Mouse (Mus musculus): ENCODE data around the gene Ap3d1. TPM values are rescaled to one million over a fixed set of nuclear protein-coding genes. Genes with fewer than 3 reads are reported as not detected.

Gene Ap3d1
- polyA plus RNA-seq, 1 experiment from 2014 or later = 93.9 TPM

DNA sequence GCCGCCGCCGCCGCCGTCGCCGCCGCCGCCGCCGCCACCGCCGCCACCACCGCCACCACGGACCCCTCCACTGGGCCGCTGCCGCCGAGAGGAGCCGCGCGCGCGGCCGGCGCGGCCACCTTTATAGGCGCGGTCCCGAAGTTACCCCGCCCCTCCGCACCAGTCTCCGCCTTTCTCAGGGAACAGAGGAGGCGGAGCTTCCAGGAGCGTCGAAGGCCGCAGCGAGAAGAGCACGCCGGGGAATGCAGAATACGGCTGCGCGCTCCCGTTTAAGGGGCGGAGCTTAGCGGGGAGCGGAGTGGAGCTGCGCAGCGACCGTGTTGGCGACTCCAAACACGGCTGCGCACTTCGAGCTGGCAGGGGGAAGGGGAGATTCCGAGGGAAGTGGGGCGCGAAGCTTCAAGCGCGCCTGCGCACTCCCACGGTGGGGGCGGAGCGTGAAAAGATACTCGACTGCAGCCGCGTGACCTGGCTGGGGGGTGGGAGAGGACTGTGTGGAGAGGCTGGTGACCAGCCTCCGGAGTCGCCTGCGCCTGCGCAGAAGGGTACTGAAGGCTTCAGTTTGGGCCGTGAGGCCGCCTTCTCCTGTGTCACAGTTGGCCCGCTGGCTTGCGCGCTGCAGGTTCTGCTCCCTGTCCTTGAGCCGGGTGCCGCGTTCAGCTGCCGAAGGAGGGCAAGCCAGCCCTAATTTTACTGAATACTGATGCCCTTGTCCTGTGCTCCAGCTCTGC is 65.7 kb downstream of the Ap3d1 start:
- under 1% methylated on average over 73 of the region's 78 CpGs for WGBS
- H3K4me1 ChIP-seq = peaks cover 65% of the 10 kb centered on the region

GRCm38 (mm10) chr10:80675405-80676197 is 66.5 kb downstream of the Ap3d1 start:
- Histone ChIP-seq H3K4me2 (replicated peaks) (peak overlapping the region; percentile 89), H3K4me3 (peak overlapping the region; percentile 68), H3K36me3 (peaks cover 28% of the 10 kb centered on the region), H3K9me3 (no peaks in the 10 kb centered on the region), H3K27me3 (replicated peaks) (no peaks in the 10 kb centered on the region), H3K4me1 (peaks cover 65% of the 10 kb centered on the region), H3K9ac (peak overlapping the region; percentile 97), H3K27ac (peak overlapping the region; percentile 32; the same call in 1 of the 2 replicates)
- WGBS = under 1% methylated on average over 53 of the region's 54 CpGs
- peak; percentile 14; the same call in 1 of the 2 replicates for ATAC-seq (ENCODE audit: low FRiP score, low read depth)

More for the DNA sequence above, 65.7 kb downstream of the Ap3d1 start:
- Histone ChIP-seq H3K27me3 (replicated peaks) (no peaks in the 10 kb centered on the region), H3K9ac (peak overlapping the region; percentile 97), H3K9me3 (no peaks in the 10 kb centered on the region), H3K27ac (peak overlapping the region; percentile 93), H3K4me2 (replicated peaks) (peak overlapping the region; percentile 89), H3K4me3 (peak overlapping the region; percentile 68), H3K36me3 (peaks cover 21% of the 10 kb centered on the region)
- ATAC-seq (ENCODE audit: low FRiP score, low read depth) = peak; percentile 88

GRCm38 (mm10) chr10:80674851-80675404 is 67.1 kb downstream of the Ap3d1 start:
- 26% methylated on average over 6 of the region's 6 CpGs for WGBS
- Histone ChIP-seq H3K9me3 (no peaks in the 10 kb centered on the region), H3K4me2 (replicated peaks) (peak overlapping the region; percentile 89), H3K27ac (no peak overlapping the region), H3K27me3 (replicated peaks) (no peaks in the 10 kb centered on the region), H3K36me3 (peaks cover 34% of the 10 kb centered on the region), H3K9ac (peak overlapping the region; percentile 97), H3K4me1 (peaks cover 65% of the 10 kb centered on the region), H3K4me3 (peak overlapping the region; percentile 68)
- ATAC-seq (ENCODE audit: low FRiP score, low read depth) = no peak

DNA sequence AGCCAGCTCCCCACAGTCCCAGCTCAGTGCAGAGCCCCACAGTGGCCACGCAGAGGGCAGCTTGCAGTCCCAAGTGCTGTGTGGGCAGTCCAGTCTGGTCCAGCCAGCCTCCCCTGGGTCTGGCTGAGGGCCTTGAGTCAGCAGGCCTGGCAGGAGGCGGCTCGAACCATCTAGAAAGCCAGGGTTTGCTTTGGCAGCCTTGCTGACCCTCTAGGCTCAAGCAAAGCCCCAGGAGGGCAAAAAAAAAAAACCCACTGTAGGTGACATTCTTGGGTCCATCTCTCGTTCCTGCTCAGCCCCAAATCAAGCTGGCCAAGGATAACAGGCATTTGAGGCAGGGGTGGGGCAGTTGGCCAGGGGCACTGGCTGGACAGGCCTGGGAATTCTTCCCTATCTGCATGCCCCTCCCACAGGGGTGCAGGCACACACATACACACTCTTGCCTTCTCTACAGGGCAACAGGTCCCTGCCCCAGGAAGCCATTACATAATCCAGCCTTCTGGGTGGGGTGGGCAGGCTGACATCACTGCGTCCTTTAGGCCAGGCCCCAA is 67.8 kb downstream of the Ap3d1 start:
- Histone ChIP-seq H3K27ac (no peak overlapping the region), H3K4me1 (peaks cover 61% of the 10 kb centered on the region)
- WGBS = 70% methylated on average over 5 of the region's 5 CpGs

GRCm38 (mm10) chr10:80673690-80674089 is 68.4 kb downstream of the Ap3d1 start:
- 99% methylated on average over 3 of the region's 3 CpGs for WGBS
- peak overlapping the region; percentile 97 for H3K9ac ChIP-seq
- H3K27ac ChIP-seq = no peak overlapping the region
- no peak for ATAC-seq (ENCODE audit: low FRiP score, low read depth)
- H3K27me3 ChIP-seq (replicated peaks) = no peaks in the 10 kb centered on the region
- H3K4me1 ChIP-seq = peaks cover 57% of the 10 kb centered on the region
- H3K36me3 ChIP-seq = peaks cover 47% of the 10 kb centered on the region
- H3K4me2 ChIP-seq (replicated peaks) = peak overlapping the region; percentile 89
- no peak overlapping the region for H3K4me3 ChIP-seq
- no peaks in the 10 kb centered on the region for H3K9me3 ChIP-seq

More for the DNA sequence above, 67.8 kb downstream of the Ap3d1 start:
- H3K9me3 ChIP-seq = no peaks in the 10 kb centered on the region
- ATAC-seq (ENCODE audit: low FRiP score, low read depth) = no peak
- H3K27me3 ChIP-seq (replicated peaks) = no peaks in the 10 kb centered on the region
- H3K9ac ChIP-seq = peak overlapping the region; percentile 97
- H3K4me3 ChIP-seq = peak overlapping the region; percentile 68
- H3K36me3 ChIP-seq = peaks cover 41% of the 10 kb centered on the region
- H3K4me2 ChIP-seq (replicated peaks) = peak overlapping the region; percentile 89

GRCm38 (mm10) chr10:80671936-80672690 is 70.0 kb downstream of the Ap3d1 start:
- H3K4me3 ChIP-seq = no peak overlapping the region
- H3K9ac ChIP-seq = no peak overlapping the region
- no peak for ATAC-seq (ENCODE audit: low FRiP score, low read depth)
- peaks cover 41% of the 10 kb centered on the region for H3K4me1 ChIP-seq
- H3K27ac ChIP-seq = no peak overlapping the region
- H3K9me3 ChIP-seq = no peaks in the 10 kb centered on the region
- H3K36me3 ChIP-seq = peaks cover 63% of the 10 kb centered on the region
- 79% methylated on average over 11 of the region's 11 CpGs for WGBS
- no peak overlapping the region for H3K4me2 ChIP-seq (replicated peaks)
- H3K27me3 ChIP-seq (replicated peaks) = no peaks in the 10 kb centered on the region

DNA sequence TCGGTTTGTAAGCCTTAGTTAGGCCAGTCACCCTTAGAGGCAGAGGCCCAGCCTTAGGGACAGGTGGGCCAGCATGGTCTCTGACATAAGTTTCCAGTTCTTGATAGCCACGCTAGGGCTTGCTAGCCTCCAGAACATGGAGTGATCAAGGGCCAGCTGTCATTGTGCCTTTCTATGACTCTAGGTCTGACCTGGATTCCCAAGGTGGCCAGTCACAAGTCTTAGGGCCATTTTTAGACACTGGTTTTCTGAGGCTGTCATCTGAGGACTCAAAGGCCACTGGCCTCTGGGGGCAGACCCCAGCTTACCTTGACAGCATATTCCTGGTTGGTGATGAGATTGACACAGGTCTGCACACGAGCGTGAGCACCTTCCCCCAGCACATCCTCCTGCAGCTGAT is 70.8 kb downstream of the Ap3d1 start:
- Histone ChIP-seq H3K4me1 (peaks cover 36% of the 10 kb centered on the region), H3K27me3 (replicated peaks) (no peaks in the 10 kb centered on the region), H3K36me3 (peaks cover 71% of the 10 kb centered on the region), H3K9me3 (no peaks in the 10 kb centered on the region), H3K9ac (0 out of 2 replicates have a peak overlapping the region, but pooled peaks have one; percentile 10), H3K4me2 (replicated peaks) (no peak overlapping the region), H3K27ac (no peak overlapping the region), H3K4me3 (no peak overlapping the region)
- 97% methylated on average over 4 of the region's 4 CpGs for WGBS
- no peak for ATAC-seq (ENCODE audit: low FRiP score, low read depth)

GRCm38 (mm10) chr10:80670531-80670930 is 71.5 kb downstream of the Ap3d1 start:
- WGBS = 86% methylated on average over 2 of the region's 2 CpGs
- peaks cover 38% of the 10 kb centered on the region for H3K4me1 ChIP-seq
- no peak for ATAC-seq (ENCODE audit: low FRiP score, low read depth)

GRCm38 (mm10) chr10:80669737-80670485 is 72.2 kb downstream of the Ap3d1 start:
- peaks cover 40% of the 10 kb centered on the region for H3K4me1 ChIP-seq
- ATAC-seq (ENCODE audit: low FRiP score, low read depth) = no peak
- H3K27me3 ChIP-seq (replicated peaks) = no peaks in the 10 kb centered on the region
- no peak overlapping the region for H3K27ac ChIP-seq
- H3K4me3 ChIP-seq = no peak overlapping the region
- H3K36me3 ChIP-seq = peaks cover 82% of the 10 kb centered on the region
- no peak overlapping the region for H3K4me2 ChIP-seq (replicated peaks)
- no peak overlapping the region for H3K9ac ChIP-seq
- 94% methylated on average over 7 of the region's 7 CpGs for WGBS
- no peaks in the 10 kb centered on the region for H3K9me3 ChIP-seq

More at GRCm38 (mm10) chr10:80670531-80670930, 71.5 kb downstream of the Ap3d1 start:
- H3K27ac ChIP-seq = no peak overlapping the region
- no peaks in the 10 kb centered on the region for H3K9me3 ChIP-seq
- no peak overlapping the region for H3K4me2 ChIP-seq (replicated peaks)
- no peak overlapping the region for H3K9ac ChIP-seq
- H3K4me3 ChIP-seq = no peak overlapping the region
- no peaks in the 10 kb centered on the region for H3K27me3 ChIP-seq (replicated peaks)
- H3K36me3 ChIP-seq = peaks cover 78% of the 10 kb centered on the region

DNA sequence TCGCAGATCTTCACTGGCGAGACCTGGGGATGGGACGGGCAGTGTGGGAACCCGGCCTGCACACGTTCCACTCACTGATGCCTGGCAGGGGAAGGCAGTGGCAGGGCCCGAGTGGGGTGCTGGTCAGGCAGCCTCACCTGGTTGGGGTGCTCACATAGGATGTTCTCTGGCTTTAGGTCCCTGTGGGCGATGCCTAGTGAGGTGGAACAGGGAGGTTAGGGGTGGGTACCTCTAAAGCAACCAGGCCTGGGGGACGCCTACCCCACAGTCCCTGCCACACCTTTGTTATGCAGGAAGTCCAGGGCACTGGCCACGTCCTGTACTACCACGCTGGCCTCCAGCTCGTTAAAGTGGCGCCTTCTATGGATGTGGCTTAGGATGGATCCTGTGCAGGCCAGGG is 73.0 kb downstream of the Ap3d1 start:
- Histone ChIP-seq H3K9ac (no peak overlapping the region), H3K9me3 (no peaks in the 10 kb centered on the region), H3K27ac (no peak overlapping the region), H3K4me1 (peaks cover 36% of the 10 kb centered on the region), H3K27me3 (replicated peaks) (no peaks in the 10 kb centered on the region), H3K4me3 (no peak overlapping the region), H3K4me2 (replicated peaks) (no peak overlapping the region), H3K36me3 (peaks cover 79% of the 10 kb centered on the region)
- ATAC-seq (ENCODE audit: low FRiP score, low read depth) = no peak
- WGBS = 89% methylated on average over 12 of the region's 12 CpGs

DNA sequence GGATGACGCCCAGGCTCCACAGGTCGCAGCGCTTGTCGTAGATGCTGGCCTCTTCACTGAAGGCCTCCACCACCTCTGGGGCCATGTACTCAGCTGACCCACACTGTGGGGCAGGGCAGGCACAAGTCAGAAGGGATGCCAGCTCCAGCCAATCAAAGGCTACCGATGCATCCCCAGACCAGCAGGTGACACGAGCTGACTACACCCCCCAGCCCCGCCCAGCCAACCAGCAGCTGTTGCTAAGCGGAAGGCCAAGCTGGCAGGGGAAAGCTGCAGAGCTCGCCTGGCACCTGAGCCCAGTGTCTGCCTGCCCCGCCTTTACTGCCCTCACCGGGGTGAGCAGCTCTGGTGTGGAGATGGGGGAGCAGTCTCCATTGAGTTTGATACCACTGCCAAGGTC is 73.5 kb downstream of the Ap3d1 start:
- Histone ChIP-seq H3K27me3 (replicated peaks) (no peaks in the 10 kb centered on the region), H3K4me1 (peaks cover 33% of the 10 kb centered on the region), H3K4me3 (no peak overlapping the region), H3K4me2 (replicated peaks) (no peak overlapping the region), H3K36me3 (peaks cover 75% of the 10 kb centered on the region), H3K9me3 (no peaks in the 10 kb centered on the region), H3K9ac (no peak overlapping the region), H3K27ac (no peak overlapping the region)
- 85% methylated on average over 11 of the region's 11 CpGs for WGBS
- ATAC-seq (ENCODE audit: low FRiP score, low read depth) = no peak
